Mouse (Mus musculus) stomach, postnatal 0 days (tissue): ENCODE data around the gene Chgb. TPM values are rescaled to one million over a fixed set of nuclear protein-coding genes. Genes with fewer than 3 reads are reported as not detected.

ENCODE experiments used
- ATAC-seq: fragments of 200-750 bp; cut with Nextera tagmentation; 2 replicates; pipeline ENCODE4 v1.8.0; 2017; ENCODE audit not compliant: low FRiP score, low TSS enrichment
- DNase-seq: peaks from one replicate; pipeline ENCODE4 v3.0.0-alpha.2; 2016; ENCODE audit warnings: low spot score
- H3K27ac ChIP-seq: fragments of 300-500 bp; sonication (generic); replicated peaks from 2 replicates; pipeline ENCODE4 v1.5.1; 2014; ENCODE audit warnings: mild to moderate bottlenecking, control low read depth
- H3K27me3 ChIP-seq: fragments of 300-500 bp; sonication (generic); 2 replicates; pipeline ENCODE4 v1.6.1; 2014; ENCODE audit warnings: low read length; ENCODE audit not compliant: control insufficient read depth, insufficient read depth
- H3K36me3 ChIP-seq: fragments of 300-500 bp; sonication (generic); 2 replicates; pipeline ENCODE4 v1.6.1; 2014; ENCODE audit warnings: low read length, mixed read lengths; ENCODE audit not compliant: control insufficient read depth, insufficient read depth
- H3K4me1 ChIP-seq: fragments of 300-500 bp; sonication (generic); replicated peaks from 2 replicates; pipeline ENCODE4 v1.6.1; 2014; ENCODE audit warnings: antibody characterized with exemption; ENCODE audit not compliant: control insufficient read depth, insufficient read depth
- H3K4me2 ChIP-seq: fragments of 300-500 bp; sonication (generic); replicated peaks from 2 replicates; pipeline ENCODE4 v1.6.1; 2014; ENCODE audit warnings: low read depth, mild to moderate bottlenecking, control low read depth, moderate library complexity
- H3K4me3 ChIP-seq: fragments of 300-500 bp; sonication (generic); 2 replicates; pipeline ENCODE4 v1.5.1; 2014; ENCODE audit warnings: low read depth, low read length, control low read depth
- H3K9ac ChIP-seq: fragments of 300-500 bp; sonication (generic); 2 replicates; pipeline ENCODE4 v1.6.1; 2014; ENCODE audit warnings: mild to moderate bottlenecking, low read length, control low read depth, mixed read lengths
- H3K9me3 ChIP-seq: fragments of 300-500 bp; sonication (generic); 2 replicates; pipeline ENCODE4 v1.6.1; 2016; ENCODE audit warnings: low read length; ENCODE audit not compliant: control insufficient read depth
- CTCF ChIP-seq: IDR thresholded peaks from 2 replicates; pipeline ENCODE4 v1.5.1; 2016; ENCODE audit warnings: antibody characterized with exemption, low read depth, mild to moderate bottlenecking, moderate library complexity
- EP300 ChIP-seq: optimal IDR thresholded peaks from 2 replicates; pipeline ENCODE3; 2016; ENCODE audit warnings: antibody characterized with exemption
- WGBS: fragments of 180-500 bp; shearing (Covaris S2); extraction: QIAGEN DNeasy Blood & Tissue Kit; methylation state at CpG from one replicate; pipeline ENCODE4 v1.1.7; 2014; 5-methylcytosine and 5-hydroxymethylcytosine counted together
- polyA plus RNA-seq: library from polyadenylated mRNA; unstranded; fragments of >200 nt; fragmentation: Nextera tagmentation; extraction: Ambion mirVana; gene quantifications from 2 replicates; pipeline ENCODE4 v1.2.1, GENCODE M21; 2015

Gene Chgb
- polyA plus RNA-seq, 1 experiment from 2014 or later, result 9.3 TPM

DNA sequence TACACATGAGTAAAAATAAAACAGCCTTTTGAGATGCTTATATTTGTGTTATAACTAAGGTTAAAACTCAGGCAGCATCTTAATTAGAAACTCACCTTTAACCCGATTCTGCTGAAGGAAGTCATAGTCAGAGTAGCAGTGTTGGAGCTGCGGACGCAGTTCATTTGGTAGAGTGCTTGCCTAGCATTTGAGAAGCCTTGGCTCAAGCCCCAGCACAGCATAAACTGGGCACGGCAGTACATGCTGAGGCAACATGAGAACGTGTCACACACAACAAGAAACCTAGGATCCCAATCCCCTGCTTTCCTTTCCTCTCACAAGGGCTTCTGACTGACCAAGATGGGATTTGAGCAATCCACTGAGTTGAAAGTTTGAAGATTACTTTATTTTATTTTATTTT, 36.2 kb upstream of the Chgb start:
- DNase-seq (no peak), ATAC-seq (no peak)
- no peak overlapping the region for H3K4me2 ChIP-seq
- H3K36me3 ChIP-seq, result no peaks in the 10 kb centered on the region
- TF ChIP-seq EP300, result no peak
- TF ChIP-seq CTCF, result no peak
- no peaks in the 10 kb centered on the region for H3K4me1 ChIP-seq
- H3K27ac ChIP-seq, result no peak overlapping the region
- H3K9ac ChIP-seq, result no peak overlapping the region
- no peak overlapping the region for H3K4me3 ChIP-seq
- no peaks in the 10 kb centered on the region for H3K27me3 ChIP-seq
- 76% methylated on average over 5 of the region's 5 CpGs for WGBS
- H3K9me3 ChIP-seq, result no peaks in the 10 kb centered on the region

DNA sequence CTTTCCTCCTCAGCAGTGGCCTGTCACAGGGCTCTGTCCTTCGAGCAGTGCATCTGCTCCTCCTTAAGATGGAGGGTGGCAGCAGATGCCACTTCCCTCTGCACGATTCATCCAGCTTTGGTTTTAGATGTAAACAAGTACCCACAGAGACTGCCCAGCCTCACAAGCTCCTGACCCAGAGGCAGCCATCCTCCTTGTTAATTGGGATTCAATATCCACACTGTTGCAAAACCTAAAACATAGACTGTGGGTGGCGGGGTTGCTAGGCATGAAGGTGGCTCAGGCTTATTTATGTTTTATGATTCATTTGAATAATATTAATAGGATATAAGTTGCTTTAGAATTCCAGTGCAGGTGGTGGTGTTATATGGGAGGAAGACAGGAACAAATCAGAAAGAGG, 35.0 kb upstream of the Chgb start:
- Histone ChIP-seq H3K4me2 (no peak overlapping the region), H3K27me3 (no peaks in the 10 kb centered on the region), H3K27ac (no peak overlapping the region), H3K9me3 (no peaks in the 10 kb centered on the region), H3K9ac (no peak overlapping the region), H3K36me3 (no peaks in the 10 kb centered on the region), H3K4me3 (no peak overlapping the region), H3K4me1 (no peaks in the 10 kb centered on the region)
- DNase-seq (no peak), ATAC-seq (no peak)
- WGBS, result 81% methylated on average over 3 of the region's 3 CpGs
- TF ChIP-seq CTCF, result no peak
- TF ChIP-seq EP300, result no peak

DNA sequence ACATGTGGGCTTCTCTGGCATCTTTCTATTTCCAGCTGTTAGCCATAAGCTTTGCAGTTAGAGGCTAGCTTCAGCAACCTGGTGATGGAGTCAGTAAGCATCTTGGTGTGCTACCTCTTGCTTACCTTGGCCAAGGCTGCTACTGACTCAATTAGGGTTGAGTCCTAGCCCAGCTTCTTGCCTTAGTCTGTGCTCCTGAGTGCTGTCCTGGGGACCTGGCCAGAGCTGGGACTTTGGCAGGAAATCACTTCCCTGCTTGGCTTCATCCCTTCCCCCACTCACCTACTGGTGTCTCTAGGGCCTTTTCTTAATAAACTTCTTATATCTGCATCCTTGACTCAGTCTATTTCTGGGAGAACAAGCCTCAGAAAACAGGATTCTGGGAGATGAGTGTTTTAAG, 30.4 kb upstream of the Chgb start:
- no peak overlapping the region for H3K27ac ChIP-seq
- H3K4me1 ChIP-seq, result no peaks in the 10 kb centered on the region
- H3K4me3 ChIP-seq, result no peak overlapping the region
- H3K4me2 ChIP-seq, result no peak overlapping the region
- ATAC-seq (no peak), DNase-seq (no peak)
- H3K36me3 ChIP-seq, result no peaks in the 10 kb centered on the region
- no peak for TF ChIP-seq CTCF
- no peak for TF ChIP-seq EP300
- H3K27me3 ChIP-seq, result no peaks in the 10 kb centered on the region
- H3K9me3 ChIP-seq, result no peaks in the 10 kb centered on the region
- H3K9ac ChIP-seq, result no peak overlapping the region

DNA sequence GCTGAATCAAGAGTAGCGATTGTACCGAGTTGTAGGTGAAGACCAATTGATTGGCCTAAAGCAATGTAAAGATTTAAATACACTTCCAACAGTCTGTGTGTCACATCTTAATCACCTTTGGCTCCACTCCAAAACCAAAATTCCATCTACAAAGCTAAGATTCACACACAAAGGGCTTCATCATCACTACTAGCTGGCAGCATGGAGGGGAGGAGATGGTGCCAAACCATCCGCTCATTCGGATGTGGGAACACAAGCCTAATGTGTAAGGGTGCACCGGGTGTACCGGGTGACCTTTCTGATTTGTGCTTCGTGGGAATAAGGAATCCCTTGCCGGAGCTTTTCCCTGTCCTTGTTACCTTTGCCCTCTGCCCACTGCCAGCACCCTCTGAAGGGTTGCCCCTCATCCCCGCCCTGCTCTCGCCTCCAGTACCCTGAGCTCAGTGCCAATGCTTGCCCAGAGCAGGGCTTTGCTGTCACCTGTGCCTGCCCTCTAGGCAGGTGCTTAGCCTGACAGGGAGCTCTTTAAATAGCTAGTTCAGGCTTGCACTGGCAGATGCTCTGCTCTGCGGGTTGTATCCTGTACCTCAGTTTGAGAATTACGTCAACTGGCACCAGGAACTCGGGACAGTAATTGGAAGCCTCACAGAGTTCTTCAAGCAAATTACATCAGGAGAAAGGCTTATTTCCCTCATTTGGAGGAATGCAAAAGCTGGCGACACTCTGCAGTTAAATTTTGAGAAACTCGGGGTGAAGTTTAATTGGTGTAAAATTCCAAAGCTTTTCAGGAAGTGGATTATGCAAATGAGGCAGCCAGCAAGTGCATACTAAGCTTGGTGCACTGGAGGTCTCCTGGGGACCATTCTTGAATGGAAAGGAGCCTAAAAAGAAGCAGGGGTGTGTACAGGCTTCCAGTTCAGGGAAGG, 29.7 kb upstream of the Chgb start:
- H3K9ac ChIP-seq, result no peak overlapping the region
- no peak for ATAC-seq
- H3K27me3 ChIP-seq, result no peaks in the 10 kb centered on the region
- TF ChIP-seq CTCF (no peak), EP300 (no peak)
- H3K4me1 ChIP-seq, result no peaks in the 10 kb centered on the region
- H3K9me3 ChIP-seq, result no peaks in the 10 kb centered on the region
- DNase-seq, result no peak
- 64% methylated on average over 15 of the region's 15 CpGs for WGBS
- no peak overlapping the region for H3K4me2 ChIP-seq
- H3K27ac ChIP-seq, result no peak overlapping the region
- H3K4me3 ChIP-seq, result no peak overlapping the region
- H3K36me3 ChIP-seq, result no peaks in the 10 kb centered on the region

DNA sequence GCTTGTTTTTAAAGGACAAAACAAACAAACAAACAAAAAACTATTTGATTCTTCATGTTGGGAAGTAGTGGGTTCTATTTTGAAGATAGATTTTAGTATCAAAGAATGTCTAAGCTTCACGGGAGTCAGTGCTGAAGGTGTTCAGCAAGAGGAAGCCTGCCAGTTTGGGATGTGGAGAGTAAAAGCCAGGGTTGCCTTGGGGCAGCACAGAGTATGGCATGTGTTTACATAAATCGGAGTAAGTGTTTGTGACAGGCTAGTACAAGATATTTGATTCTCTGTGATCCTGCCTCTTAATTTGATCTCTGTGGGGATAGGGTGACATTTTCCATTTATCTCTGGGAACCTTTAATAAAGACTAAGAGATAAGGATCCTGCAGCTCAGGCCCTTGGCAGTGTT, 28.7 kb upstream of the Chgb start:
- ATAC-seq (no peak), DNase-seq (no peak)
- H3K9me3 ChIP-seq, result no peaks in the 10 kb centered on the region
- no peaks in the 10 kb centered on the region for H3K4me1 ChIP-seq
- no peak overlapping the region for H3K4me2 ChIP-seq
- no peak overlapping the region for H3K4me3 ChIP-seq
- no peak overlapping the region for H3K9ac ChIP-seq
- 37% methylated on average over 2 of the region's 2 CpGs for WGBS
- no peak for TF ChIP-seq CTCF
- no peak for TF ChIP-seq EP300
- no peaks in the 10 kb centered on the region for H3K27me3 ChIP-seq
- H3K36me3 ChIP-seq, result no peaks in the 10 kb centered on the region
- no peak overlapping the region for H3K27ac ChIP-seq

DNA sequence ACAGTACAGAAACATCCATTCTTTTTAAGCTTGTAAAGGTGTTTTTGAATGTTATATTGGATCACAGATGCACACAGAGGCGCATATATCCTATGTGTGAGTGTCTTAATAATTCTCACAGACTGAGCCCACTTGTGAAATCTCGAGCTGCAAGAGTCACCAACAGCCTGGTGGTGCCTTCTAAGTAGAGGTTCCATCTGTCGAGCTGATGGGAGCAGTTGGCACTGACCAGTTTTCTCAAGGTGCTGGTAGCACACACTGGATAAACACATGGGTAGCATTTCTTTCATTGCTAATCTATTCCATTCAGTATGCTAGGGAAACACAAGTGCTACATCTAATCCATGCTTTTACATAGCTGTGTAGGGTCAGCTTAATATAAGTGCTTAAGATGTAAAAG, 27.9 kb upstream of the Chgb start:
- no peaks in the 10 kb centered on the region for H3K4me1 ChIP-seq
- DNase-seq (no peak), ATAC-seq (no peak)
- H3K36me3 ChIP-seq, result no peaks in the 10 kb centered on the region
- TF ChIP-seq EP300 (no peak), CTCF (no peak)
- no peak overlapping the region for H3K27ac ChIP-seq
- H3K27me3 ChIP-seq, result no peaks in the 10 kb centered on the region
- no peak overlapping the region for H3K4me3 ChIP-seq
- H3K9ac ChIP-seq, result no peak overlapping the region
- 76% methylated on average over 3 of the region's 3 CpGs for WGBS
- H3K9me3 ChIP-seq, result no peaks in the 10 kb centered on the region
- H3K4me2 ChIP-seq, result no peak overlapping the region
